Mouse (Mus musculus): ENCODE results near the gene Cbr2.

- TF ChIP-seq TAL1 (IDR thresholded peaks at IDR 0.05; ENCODE audit: low read length) (no peak), GATA1 (IDR thresholded peaks at IDR 0.05; ENCODE audit: low read length) (no peak)
These were observed 4.5 kb upstream of the Cbr2 start for GRCm38 (mm10) chr11:120736424-120736823.

Measured in erythroblast, embryonic 14.5 days (primary cell).